Mouse (Mus musculus): ENCODE measurements at regions not wholly inside any gene's neighbourhood (a gene's known extent, or its start where the extent isn't known, plus 50 kb on each side); places are given as distances from the start of the nearest gene placed in this dataset.
A peak's percentile ranks its signal among the peaks of the same experiment; 100 is the strongest.
"Not testable (repeated sequence)": the region's sequence is repeated elsewhere in the genome, so short reads cannot be mapped to it uniquely, and the experiment has no call there.

- peak in 1 of 2 experiments; percentile 4 for DNase-seq (ENCODE audit: low read depth in 2 of 2, low spot score in 2 of 2)
Measured at GRCm38 (mm10) chr11:31615107-31615811, 56.4 kb downstream of the Bod1 start.

GRCm38 (mm10) chr11:31614394-31614713 is 57.3 kb downstream of the Bod1 start:
- no peak for DNase-seq (ENCODE audit: low read depth in 2 of 2, low spot score in 2 of 2)

DNA sequence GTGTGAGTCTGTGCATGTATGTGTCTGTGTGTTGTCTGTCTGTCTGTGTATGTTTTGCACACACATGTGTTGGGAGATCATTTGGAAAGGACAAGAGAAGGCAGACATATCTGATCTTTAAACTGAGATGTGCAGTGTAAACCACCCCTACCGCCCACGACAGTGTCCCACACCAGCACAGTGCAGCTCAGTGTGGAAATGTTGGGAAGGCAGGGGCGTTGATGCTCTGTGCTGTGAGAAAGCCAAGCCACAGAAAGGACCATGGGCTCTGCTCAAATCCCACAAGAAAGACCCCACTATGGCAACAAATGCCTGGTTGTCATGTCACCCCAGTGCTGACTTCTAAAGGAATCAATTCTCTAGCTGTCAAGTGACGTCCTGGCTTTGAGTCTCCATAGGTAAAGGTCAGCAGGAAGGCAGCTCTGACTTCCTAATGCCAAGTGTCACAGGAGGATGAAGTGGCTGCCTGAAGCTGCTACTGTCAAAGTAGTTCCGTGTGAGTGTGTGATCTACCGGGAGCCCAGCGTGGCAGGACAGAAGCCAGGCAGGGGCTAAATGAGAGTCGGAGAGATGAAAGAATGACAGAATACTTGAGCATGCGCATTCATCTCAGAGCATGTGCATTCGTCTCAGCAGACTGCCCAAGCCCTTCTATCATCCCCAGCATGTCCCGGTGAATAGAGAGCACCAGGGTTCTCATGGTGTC is 57.8 kb downstream of the Bod1 start:
- no peak for DNase-seq (ENCODE audit: low read depth in 2 of 2, low spot score in 2 of 2)

DNA sequence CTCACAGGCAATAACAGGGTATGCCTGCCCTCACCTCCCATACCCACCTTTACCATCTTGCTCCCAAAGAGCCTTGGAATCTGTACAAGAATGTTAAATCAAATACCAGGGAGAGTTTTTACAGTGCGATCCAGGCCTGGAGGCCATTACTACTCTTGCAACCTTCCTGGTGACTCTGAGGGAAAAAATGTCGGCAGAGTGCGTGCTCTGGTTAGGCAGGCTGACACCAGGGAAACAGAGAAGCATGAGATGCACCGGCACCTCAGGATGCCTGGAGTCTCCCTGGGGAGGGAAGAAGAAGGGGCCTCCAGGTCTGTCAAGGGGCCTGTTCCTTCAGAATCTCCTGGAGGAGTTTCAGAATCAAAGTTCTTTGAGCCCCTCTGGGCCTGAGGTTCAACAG is 63.2 kb downstream of the Bod1 start:
- no peak for DNase-seq (ENCODE audit: low read depth in 2 of 2, low spot score in 2 of 2)

- no peak for DNase-seq (ENCODE audit: low read depth in 2 of 2, low spot score in 2 of 2)
Measured at GRCm38 (mm10) chr11:31601499-31601898, 70.2 kb downstream of the Bod1 start.

DNA sequence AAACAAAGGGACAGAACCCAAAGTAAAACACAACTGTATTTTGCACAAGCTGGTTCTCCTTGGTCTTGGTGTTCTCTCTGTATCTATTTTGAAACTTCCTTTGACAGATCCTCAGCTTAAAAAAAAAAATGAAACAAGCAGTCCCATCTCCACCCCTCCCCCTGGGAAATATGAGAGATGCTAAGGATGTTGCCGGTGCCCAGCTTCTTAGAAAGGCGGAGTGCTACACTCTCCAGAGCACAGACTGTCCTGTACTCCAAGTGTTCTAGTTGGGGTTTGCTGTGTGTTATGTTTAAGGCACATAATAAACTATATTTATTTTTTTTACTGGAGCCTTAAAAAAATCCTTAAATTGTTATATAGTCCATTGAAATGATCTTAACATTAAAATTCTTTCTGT is 78.1 kb downstream of the Bod1 start:
- DNase-seq (ENCODE audit: low read depth in 2 of 2, low spot score in 2 of 2): no peak

DNA sequence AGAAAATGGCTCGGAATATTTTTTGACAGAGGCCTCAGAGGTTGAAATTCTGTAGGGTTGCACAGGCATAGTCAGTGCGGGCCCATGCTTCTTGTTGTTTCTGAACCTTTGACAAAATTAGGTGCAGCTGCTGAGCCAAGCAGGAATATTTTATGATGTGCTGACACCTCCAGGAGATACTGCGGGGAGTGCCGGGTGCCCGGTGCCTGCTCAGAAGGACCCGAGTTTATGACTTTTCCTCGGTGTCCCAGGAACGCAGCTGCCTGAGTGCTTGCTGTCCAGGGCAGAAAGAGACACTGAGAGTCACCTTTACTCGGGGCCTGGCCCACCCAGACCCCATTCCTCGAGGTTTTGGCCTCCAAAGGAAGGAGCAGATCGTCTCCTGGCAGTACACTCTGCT is 79.6 kb downstream of the Bod1 start:
- DNase-seq (ENCODE audit: low read depth in 2 of 2, low spot score in 2 of 2): no peak

DNA sequence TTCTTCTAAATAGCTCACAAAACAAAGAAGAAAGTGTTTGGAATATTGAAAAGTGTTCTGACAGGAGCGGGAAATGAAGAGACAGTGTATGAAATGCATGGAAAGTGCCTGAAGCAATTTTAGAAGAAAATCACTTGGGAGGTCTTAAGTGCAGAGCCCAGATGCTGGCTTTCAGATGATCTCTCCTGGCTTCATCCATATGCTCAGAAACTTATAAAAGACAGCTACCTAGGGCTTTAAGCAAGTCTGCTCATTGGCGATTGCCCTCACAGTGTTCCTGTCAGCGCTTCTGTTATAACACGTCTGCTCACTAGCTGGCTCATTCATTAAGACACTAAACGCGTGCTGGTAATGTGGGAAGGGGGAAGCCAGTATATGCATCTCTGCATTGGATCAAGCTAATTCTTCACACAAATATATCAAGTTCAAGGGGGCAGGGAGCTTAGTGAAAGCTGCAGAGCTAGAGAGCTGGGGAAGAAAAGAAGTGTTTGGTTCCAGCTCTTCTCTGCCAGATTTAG is 80.6 kb downstream of the Bod1 start:
- DNase-seq (ENCODE audit: low read depth in 2 of 2, low spot score in 2 of 2): no peak

DNA sequence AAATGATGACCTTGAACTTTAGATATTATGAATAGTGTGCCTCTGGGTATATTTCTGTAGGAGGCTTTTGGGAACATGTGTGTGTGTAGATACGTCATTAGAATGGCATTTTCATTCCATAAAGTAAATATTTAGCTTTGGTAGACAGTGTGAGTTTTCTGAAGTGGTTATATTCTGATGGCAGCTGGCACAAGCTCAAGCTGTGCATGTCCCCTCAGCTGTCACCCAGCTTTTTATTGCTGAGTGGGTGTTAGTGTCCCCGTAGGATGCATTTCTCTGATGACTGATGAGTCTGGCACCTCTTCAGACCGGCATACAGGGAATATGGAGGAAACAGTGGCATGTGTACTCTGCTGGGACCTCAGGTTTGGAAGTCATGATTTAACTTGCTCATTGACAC is 96.7 kb downstream of the Bod1 start:
- DNase-seq (ENCODE audit: low read depth in 2 of 2, low spot score in 2 of 2): no peak

- DNase-seq (ENCODE audit: low read depth in 2 of 2, low spot score in 2 of 2): no peak
Measured at GRCm38 (mm10) chr11:31564742-31565510, 106.8 kb downstream of the Bod1 start.

- DNase-seq (ENCODE audit: low read depth in 2 of 2, low spot score in 2 of 2): no peak
Measured at GRCm38 (mm10) chr11:31563826-31564741, 107.6 kb downstream of the Bod1 start.

DNA sequence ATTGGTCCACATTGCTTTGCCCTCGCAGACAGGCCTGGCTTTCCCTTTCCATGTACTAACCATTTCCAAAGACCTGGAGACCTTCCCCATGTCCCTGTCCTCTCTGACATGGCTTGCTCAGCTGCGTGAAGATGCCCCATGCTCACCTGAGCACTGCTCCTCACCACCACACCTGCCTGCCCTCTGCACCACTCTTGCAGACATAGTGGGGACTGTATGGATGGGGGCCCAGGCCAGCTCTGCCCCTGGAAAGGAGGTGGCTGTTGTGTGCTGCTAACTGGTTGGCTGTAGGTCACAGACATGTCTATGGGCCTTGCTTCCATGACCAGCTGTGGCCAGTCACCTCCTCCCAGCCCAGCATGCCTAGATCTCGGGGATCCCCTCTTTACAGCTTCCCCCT is 108.7 kb downstream of the Bod1 start:
- DNase-seq (ENCODE audit: low read depth in 2 of 2, low spot score in 2 of 2): no peak

DNA sequence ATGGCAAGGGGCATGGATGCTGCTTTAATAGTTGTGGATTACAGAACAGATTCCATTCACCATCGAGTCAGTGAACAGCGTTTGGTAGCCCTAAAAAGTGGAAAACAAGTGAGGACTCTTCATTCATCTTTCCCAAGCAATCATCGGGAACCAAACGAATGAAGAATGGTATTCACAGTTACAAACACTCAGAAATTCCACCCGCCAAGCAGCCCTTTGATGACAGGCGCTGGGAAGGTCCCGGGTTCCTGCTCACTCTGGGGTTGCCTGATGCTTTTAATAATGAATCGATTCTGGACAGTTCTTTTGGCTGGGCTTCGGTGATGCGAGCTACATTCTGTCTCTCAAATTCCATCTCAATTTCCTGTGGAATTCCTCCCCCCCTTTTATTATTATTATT is 110.9 kb downstream of the Bod1 start:
- DNase-seq (ENCODE audit: low read depth in 2 of 2, low spot score in 2 of 2): no peak

- DNase-seq (ENCODE audit: low read depth in 2 of 2, low spot score in 2 of 2): no peak
Measured at GRCm38 (mm10) chr11:31555042-31555441, 116.6 kb downstream of the Bod1 start.

GRCm38 (mm10) chr11:31551614-31552271 is 119.9 kb downstream of the Bod1 start:
- DNase-seq (ENCODE audit: low read depth in 2 of 2, low spot score in 2 of 2): no peak

GRCm38 (mm10) chr11:31550747-31551613 is 120.7 kb downstream of the Bod1 start:
- DNase-seq (ENCODE audit: low read depth in 2 of 2, low spot score in 2 of 2): no peak

DNA sequence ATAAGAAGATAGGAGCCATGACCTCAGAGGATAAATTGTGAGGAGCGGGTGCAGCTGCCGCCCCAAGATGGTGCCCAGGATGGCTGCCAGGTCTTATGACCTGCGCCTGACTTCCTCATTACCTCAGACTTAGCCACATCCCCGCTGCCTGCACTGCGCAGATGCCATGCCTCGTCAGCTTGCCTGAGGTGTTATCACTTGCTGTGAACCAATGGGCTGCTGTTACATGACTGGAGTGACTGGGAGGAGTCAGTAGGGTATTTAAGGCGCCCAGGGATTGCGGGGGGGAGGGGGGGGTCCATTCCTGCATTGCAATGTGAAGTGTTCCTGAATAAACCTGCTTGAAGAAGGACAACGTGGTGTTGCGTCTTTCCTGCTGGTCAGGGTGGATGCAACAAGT is 126.2 kb downstream of the Bod1 start:
- DNase-seq (ENCODE audit: low read depth in 2 of 2, low spot score in 2 of 2): not testable (repeated sequence)

- no peak for DNase-seq (ENCODE audit: low read depth in 2 of 2, low spot score in 2 of 2)
Measured at GRCm38 (mm10) chr11:31542635-31543219, 129.0 kb downstream of the Bod1 start.

GRCm38 (mm10) chr11:31541425-31541824 is 130.3 kb downstream of the Bod1 start:
- no peak for DNase-seq (ENCODE audit: low read depth in 2 of 2, low spot score in 2 of 2)

Data from CD8-positive naive resting alpha-beta T cell, adult 2 months (primary cell).